Mouse (Mus musculus): Measurements from ENCODE around the gene Ski. TPM values are rescaled to one million over a fixed set of nuclear protein-coding genes. Genes with fewer than 3 reads are reported as not detected.
A peak's percentile ranks its signal among the peaks of the same experiment; 100 is the strongest.

The Ski gene
- 61.1 and 63.9 TPM in 2 replicates for polyA plus RNA-seq (2012; ENCODE audit: insufficient read depth, insufficient read length, missing spikeins)

GRCm38 (mm10) chr4:155222552-155222840 is at the start of gene Ski:
TSS of gene Ski (minus strand) at chr4:155222592.
- TF ChIP-seq CTCF (IDR thresholded peaks at IDR 0.05; ENCODE audit: low read depth, low read length) (no peak), POLR2A (IDR thresholded peaks at IDR 0.05; ENCODE audit: borderline replicate concordance, low read depth, low read length) (no peak)
- peaks cover 30% of the 10 kb centered on the region for H3K4me1 ChIP-seq (ENCODE audit: control insufficient read depth, insufficient read depth, low read length)
- H3K4me3 ChIP-seq (ENCODE audit: insufficient read depth, low read length), result peak within 1 kb of the TSS; percentile 71
- H3K27ac ChIP-seq (ENCODE audit: insufficient read depth, low read depth, low read length), result peak within 1 kb of the TSS; percentile 91

- no peak overlapping the region for H3K4me3 ChIP-seq (ENCODE audit: insufficient read depth, low read length)
- no peaks in the 10 kb centered on the region for H3K4me1 ChIP-seq (ENCODE audit: control insufficient read depth, insufficient read depth, low read length)
- TF ChIP-seq POLR2A (IDR thresholded peaks at IDR 0.05; ENCODE audit: borderline replicate concordance, low read depth, low read length) (no peak), CTCF (IDR thresholded peaks at IDR 0.05; ENCODE audit: low read depth, low read length) (peak; percentile 59)
- no peak overlapping the region for H3K27ac ChIP-seq (ENCODE audit: insufficient read depth, low read depth, low read length)
These were observed 46.0 kb upstream of the Ski start for GRCm38 (mm10) chr4:155268382-155268781.

GRCm38 (mm10) chr4:155267639-155268175 is 45.3 kb upstream of the Ski start:
- H3K4me1 ChIP-seq (ENCODE audit: control insufficient read depth, insufficient read depth, low read length), result no peaks in the 10 kb centered on the region
- no peak overlapping the region for H3K27ac ChIP-seq (ENCODE audit: insufficient read depth, low read depth, low read length)
- H3K4me3 ChIP-seq (ENCODE audit: insufficient read depth, low read length), result no peak overlapping the region
- TF ChIP-seq CTCF (IDR thresholded peaks at IDR 0.05; ENCODE audit: low read depth, low read length), result no peak
- no peak for TF ChIP-seq POLR2A (IDR thresholded peaks at IDR 0.05; ENCODE audit: borderline replicate concordance, low read depth, low read length)

DNA sequence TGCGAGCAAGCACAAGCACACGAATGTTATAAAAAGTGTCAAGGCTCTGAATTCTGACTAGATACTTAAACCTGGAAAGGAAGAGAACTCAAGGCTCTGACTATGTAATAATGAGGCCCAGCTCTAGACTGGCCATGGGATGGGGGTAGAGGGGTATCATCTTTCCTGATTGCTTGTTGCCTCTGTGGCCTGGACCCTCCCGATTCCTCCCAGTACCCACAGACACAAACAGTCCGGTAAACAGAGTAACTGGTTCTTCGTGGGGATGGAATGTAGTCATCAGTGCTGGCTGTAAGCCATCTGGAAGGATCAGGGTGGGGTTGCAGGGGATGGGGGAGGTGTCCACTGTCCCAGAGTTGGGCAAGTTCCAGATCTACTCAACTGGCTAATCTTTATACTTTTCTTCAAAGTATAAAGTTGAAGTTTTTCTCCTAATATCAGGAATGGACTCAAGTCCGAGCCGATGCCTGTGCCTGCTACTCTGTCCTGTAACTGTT is 44.7 kb upstream of the Ski start:
- Histone ChIP-seq H3K27ac (ENCODE audit: insufficient read depth, low read depth, low read length) (no peak overlapping the region), H3K4me1 (ENCODE audit: control insufficient read depth, insufficient read depth, low read length) (no peaks in the 10 kb centered on the region), H3K4me3 (ENCODE audit: insufficient read depth, low read length) (no peak overlapping the region)
- TF ChIP-seq POLR2A (IDR thresholded peaks at IDR 0.05; ENCODE audit: borderline replicate concordance, low read depth, low read length) (no peak), CTCF (IDR thresholded peaks at IDR 0.05; ENCODE audit: low read depth, low read length) (no peak)

DNA sequence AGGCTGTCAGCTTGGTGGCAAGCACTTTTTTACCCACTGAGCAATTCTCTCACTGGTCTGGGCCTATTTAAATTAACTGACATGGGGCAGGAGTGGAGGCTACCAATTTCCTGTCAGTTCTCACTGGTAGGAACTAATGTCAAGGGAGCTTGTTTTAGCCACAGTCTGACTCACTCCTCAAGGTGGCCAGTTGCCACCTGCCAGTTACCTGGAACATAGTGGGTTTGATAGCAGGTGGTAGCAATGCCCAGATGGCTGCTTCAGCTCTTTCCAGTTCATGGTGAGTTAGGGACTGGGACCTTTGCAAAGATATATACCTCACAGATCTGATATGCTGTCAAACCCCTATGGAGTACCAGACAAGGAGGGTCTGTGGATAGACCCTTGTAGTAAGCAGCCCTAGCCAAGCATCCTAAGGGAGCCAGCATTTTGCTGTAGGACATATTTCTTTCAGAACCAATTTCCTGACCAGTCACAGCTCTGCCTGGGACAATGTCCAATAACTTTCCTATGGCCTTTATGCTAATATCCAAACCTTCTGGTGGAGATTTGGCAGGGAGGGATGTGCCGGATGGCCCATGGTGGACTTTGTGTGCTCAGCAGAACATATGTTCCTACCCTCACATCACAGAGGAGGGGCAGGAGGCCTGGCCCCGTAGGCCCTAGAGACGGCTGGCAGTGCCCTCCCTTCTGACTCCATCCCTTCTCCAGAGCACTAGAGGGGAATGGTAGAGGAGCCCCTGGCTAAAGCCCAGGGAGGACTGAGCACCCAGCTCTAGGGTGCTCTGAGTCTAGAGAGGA is 42.3 kb upstream of the Ski start:
- H3K4me1 ChIP-seq (ENCODE audit: control insufficient read depth, insufficient read depth, low read length), result no peaks in the 10 kb centered on the region
- no peak overlapping the region for H3K27ac ChIP-seq (ENCODE audit: insufficient read depth, low read depth, low read length)
- no peak overlapping the region for H3K4me3 ChIP-seq (ENCODE audit: insufficient read depth, low read length)
- TF ChIP-seq CTCF (IDR thresholded peaks at IDR 0.05; ENCODE audit: low read depth, low read length), result no peak
- no peak for TF ChIP-seq POLR2A (IDR thresholded peaks at IDR 0.05; ENCODE audit: borderline replicate concordance, low read depth, low read length)

DNA sequence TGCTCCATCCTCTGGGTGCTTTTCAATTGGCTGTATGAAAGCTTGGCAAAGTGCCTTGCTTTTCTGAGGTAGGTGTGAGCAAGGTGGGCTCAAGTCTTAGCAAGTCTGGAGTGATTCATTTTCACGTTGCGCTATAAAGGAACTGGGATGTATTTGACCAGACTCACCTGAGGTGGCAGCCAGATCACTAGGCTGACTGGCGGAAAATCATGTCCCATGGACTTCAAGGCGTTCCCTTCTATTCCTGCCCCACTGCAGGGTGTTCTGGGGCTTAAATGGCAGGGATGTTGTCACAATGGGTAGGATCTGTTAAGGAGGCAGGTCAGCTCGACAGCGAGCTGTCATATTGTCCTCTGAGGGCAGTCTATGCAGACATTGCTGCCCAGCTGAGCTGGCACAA is 29.9 kb upstream of the Ski start:
- H3K27ac ChIP-seq (ENCODE audit: insufficient read depth, low read depth, low read length), result no peak overlapping the region
- H3K4me3 ChIP-seq (ENCODE audit: insufficient read depth, low read length), result no peak overlapping the region
- peaks cover 13% of the 10 kb centered on the region for H3K4me1 ChIP-seq (ENCODE audit: control insufficient read depth, insufficient read depth, low read length)
- no peak for TF ChIP-seq POLR2A (IDR thresholded peaks at IDR 0.05; ENCODE audit: borderline replicate concordance, low read depth, low read length)
- TF ChIP-seq CTCF (IDR thresholded peaks at IDR 0.05; ENCODE audit: low read depth, low read length), result no peak

DNA sequence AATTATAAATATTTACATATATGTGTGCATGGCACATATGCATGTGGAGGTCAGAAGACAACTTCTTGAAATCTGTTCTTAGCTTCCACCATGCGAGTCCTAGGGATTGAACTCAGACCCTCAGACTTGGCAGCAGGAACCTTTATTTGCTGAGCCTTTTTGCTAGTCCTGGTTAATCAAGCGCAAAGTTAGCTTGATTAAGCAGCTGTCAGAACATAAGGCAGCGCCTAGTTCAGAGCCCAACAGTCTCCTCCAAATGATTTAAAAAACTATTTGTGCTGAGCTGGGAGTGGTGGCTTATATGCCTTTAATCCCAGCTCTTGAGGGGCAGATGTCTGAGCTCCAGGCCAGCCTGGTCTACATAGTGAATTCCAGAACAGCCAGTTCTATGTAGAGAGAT is 28.8 kb upstream of the Ski start:
- Histone ChIP-seq H3K4me1 (ENCODE audit: control insufficient read depth, insufficient read depth, low read length) (peaks cover 13% of the 10 kb centered on the region), H3K4me3 (ENCODE audit: insufficient read depth, low read length) (no peak overlapping the region), H3K27ac (ENCODE audit: insufficient read depth, low read depth, low read length) (no peak overlapping the region)
- no peak for TF ChIP-seq POLR2A (IDR thresholded peaks at IDR 0.05; ENCODE audit: borderline replicate concordance, low read depth, low read length)

- TF ChIP-seq POLR2A (IDR thresholded peaks at IDR 0.05; ENCODE audit: borderline replicate concordance, low read depth, low read length) (no peak), CTCF (IDR thresholded peaks at IDR 0.05; ENCODE audit: low read depth, low read length) (0 out of 2 replicates have a peak, but pooled peaks have one; percentile 10)
- Histone ChIP-seq H3K4me3 (ENCODE audit: insufficient read depth, low read length) (peak overlapping the region; percentile 92), H3K4me1 (ENCODE audit: control insufficient read depth, insufficient read depth, low read length) (peaks cover 13% of the 10 kb centered on the region), H3K27ac (ENCODE audit: insufficient read depth, low read depth, low read length) (peak overlapping the region; percentile 85)
These were observed 28.1 kb upstream of the Ski start for GRCm38 (mm10) chr4:155250361-155251117.

- Histone ChIP-seq H3K27ac (ENCODE audit: insufficient read depth, low read depth, low read length) (peak within 1 kb of the TSS; percentile 85), H3K4me3 (ENCODE audit: insufficient read depth, low read length) (peak within 1 kb of the TSS; percentile 92), H3K4me1 (ENCODE audit: control insufficient read depth, insufficient read depth, low read length) (peaks cover 13% of the 10 kb centered on the region)
- TF ChIP-seq POLR2A (IDR thresholded peaks at IDR 0.05; ENCODE audit: borderline replicate concordance, low read depth, low read length), result no peak
- TF ChIP-seq CTCF (IDR thresholded peaks at IDR 0.05; ENCODE audit: low read depth, low read length), result no peak
These were observed 27.4 kb upstream of the Ski start, which contains the start of gene Faap20 for GRCm38 (mm10) chr4:155249648-155250351. TSS of gene Faap20 (plus strand) at chr4:155249802.

Data from bone marrow macrophage, adult 2 months (primary cell).